Mouse (Mus musculus) ES-Bruce4 (cell line): ENCODE data around the gene Taar8c.

ENCODE experiments used
- CTCF ChIP-seq: IDR thresholded peaks from one replicate; pipeline ENCODE4 v1.8.1; 2011; ENCODE audit warnings: low read depth, low read length
- EP300 ChIP-seq: IDR thresholded peaks from 2 replicates; pipeline ENCODE4 v1.6.1; 2011; ENCODE audit warnings: low read depth, low read length; ENCODE audit not compliant: insufficient read depth

DNA sequence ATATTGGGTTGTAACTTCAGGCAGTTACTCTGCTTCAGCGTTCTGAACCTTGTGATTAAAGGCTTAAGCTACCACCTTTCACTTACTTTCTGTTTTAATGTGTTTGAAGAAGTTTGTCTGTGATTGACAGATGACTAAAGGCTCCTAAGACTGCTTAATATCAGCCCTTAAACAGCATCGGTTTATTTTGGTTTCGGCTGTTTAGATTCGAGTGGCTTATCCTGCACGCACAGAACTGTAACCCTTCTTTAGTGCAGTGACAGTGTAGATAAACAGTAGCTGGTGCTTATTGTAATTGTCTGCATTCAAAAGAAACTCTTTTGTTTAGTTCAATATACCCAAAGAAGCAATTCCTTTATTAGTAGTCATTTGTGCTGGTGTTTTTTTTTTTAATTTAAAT lies 49.7 kb downstream of the Taar8c start:
- no peak for TF ChIP-seq EP300
- no peak for TF ChIP-seq CTCF
